Mouse (Mus musculus) neural tube, embryonic 10.5 days (tissue): Measurements from ENCODE around the gene Ywhae.

Source experiments
- DNase-seq: peaks from one replicate; pipeline ENCODE4 v3.0.0-alpha.2; 2017; ENCODE audit warnings: low spot score; ENCODE audit errors: extremely low spot score

Gene Ywhae

DNA sequence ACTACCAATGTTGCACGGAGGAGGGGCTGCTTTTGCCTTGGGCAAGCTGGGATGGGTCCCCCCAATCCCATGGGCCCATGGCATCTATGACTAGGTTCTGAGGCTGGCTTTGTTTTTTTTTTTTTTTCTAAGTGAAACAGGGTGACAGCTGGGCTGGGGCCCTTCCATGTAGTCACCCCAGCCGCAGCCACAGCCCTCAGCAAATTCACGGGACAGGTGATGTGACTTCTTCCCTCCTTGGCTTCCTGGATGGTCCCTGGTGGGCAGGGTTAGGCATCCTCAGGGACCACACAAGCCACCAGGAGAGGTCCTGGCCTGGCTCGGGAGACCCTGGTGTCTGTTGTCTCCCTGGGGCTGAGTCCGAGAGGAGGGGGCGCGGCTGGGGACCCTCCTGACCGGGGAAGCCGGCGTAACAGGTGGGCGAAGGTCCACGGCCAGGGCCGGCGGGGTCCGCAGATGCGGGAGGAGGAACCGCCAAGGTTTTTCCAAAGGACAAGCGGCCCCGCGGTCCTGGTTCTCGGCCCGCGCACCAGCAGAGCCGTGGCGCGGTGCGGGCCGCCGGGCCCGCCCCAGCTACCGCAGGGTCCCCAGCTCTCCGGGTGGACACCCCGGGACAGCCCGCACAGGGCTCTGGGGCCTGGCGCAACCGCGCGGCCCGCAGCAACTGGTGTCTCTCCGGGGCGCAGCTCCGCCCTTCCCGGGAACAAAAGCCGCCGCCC lies 62.1 kb downstream of the Ywhae start:
- DNase-seq = peak; percentile 51

DNA sequence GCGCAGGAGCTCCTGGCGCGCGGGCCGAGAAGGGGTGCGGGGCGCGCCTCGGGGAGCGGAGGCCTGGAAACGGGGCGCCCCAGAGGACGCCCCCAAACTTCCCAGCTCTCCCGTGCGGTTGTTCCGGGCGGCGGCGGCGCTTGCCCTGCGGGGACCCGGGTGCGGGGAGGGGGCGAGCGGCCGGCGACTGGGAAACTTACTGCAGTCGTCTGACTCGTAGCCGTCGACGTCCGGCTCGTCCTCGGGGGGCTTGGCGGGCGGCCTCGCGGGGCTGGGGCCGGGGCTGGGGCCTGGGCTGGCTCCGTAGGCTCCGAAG lies 62.6 kb downstream of the Ywhae start:
- DNase-seq = no peak

- peak; percentile 45 for DNase-seq
These were observed 63.4 kb downstream of the Ywhae start, which contains the start of gene Doc2b for GRCm38 (mm10) chr11:75796029-75796445. Gene Doc2b, minus strand, starts transcription at chr11:75796049.

DNA sequence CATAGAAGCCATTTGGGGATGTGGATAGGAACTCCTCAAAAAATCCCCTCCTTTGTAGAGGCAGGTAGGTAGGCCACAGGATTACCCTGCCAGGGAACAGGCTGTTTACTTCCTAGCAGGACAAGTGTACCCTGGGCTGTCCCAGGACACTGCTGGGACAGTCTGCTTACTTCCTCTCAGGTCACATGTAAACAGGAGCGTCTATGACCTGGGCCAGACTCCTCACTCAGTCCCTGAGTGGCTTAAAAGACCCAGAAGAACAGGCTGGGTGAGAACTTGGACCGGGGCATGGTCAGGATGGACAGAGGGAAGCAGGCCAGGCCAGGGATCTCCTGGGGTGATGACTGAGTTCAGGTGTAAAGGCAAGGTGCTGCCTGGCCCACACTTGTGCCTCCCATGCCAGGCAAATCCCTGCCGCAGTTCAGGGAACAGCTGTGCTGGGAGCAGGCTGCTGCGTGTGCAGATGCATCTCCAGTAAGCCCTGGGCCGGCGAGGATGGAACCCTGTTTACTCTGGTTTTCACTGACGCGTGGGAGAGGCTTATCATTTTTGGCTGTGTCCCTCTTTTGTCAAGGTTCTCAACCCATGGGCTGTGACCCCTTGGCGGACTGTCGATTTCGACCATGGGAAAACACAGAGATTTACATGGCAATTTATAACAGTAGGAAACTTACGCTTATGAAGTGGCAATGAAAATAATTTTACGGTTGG lies 64.0 kb downstream of the Ywhae start:
- DNase-seq = no peak

- no peak for DNase-seq
These were observed 68.7 kb downstream of the Ywhae start for GRCm38 (mm10) chr11:75801369-75801768.

DNA sequence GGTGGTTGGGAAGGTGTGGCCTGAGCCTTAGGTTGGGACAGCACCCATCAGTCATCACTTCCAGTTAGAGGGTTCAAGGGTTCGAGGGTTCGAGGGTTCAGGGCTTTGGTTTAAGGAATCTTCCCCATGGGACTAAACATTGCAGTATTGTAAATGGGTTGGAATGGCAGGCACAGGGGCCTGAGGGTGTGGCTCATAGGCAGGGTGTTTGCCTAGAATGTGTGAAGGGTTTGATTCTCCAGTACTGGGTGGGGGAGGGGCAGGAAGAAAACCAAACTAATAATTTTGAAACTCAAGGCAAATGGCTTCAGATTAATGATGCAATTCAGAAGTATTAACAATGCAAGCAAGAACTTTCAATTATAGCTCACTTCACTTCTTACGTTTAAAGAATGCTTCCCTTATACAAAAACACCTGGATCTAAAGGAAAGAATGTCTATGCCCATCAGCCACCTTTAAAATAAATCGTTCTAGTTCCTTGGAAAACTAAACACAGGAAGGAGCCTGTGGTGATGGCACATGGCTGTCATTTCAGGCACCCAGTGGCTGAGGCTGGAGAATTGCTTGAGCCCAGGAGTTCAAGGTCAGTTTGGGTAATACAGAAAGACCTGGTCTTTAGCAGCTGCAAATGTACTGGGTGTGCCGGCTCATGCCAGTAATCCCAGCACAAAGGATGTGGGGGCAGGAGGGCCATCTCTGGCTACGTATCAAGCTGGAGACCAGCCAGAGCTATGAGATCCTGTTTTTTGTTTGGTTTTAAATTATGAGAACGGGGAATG lies 69.3 kb downstream of the Ywhae start:
- no peak for DNase-seq

GRCm38 (mm10) chr11:75807486-75807885 lies 74.8 kb downstream of the Ywhae start:
- no peak for DNase-seq

DNA sequence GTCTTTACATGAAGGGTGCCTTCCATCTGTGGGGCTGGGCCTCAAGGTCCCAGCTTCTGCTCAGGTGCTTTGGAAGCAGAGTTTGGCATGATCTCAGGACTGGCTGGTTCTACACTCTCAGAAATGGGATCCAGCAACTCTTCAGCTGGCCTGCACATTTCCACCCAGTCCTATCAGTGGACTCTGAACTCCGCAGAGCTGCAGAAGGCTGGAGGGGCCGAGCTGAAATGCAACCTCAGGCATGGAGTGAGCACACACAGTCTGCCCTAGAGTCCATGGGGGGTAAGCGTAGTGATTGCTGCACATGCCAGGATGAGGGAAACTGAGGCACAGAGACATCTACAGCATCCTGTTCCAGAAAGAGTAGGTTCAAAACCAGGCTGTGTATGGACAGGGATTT lies 77.9 kb downstream of the Ywhae start:
- DNase-seq = no peak

DNA sequence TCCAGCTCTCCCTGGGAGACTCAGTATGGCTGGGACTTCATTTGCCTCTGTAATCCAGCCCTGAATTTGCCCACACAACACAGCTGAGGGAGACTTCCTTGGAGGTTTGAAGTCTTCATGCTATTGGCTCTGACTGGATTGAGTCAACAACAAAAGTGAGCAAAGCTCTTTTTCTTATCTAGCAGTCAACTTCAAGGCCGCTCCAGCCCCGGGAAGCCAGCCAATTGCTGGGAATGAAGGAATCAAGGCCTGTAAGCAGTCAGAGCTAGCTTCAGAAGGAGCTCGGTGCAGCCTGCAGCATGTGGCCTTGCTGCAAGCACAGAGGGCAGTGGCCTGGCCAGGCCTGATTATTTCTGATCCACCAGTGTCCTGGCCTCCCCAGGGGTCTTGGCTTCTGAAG lies 79.2 kb downstream of the Ywhae start:
- DNase-seq = no peak

GRCm38 (mm10) chr11:75813085-75813484 lies 80.4 kb downstream of the Ywhae start:
- DNase-seq = no peak
